Mouse (Mus musculus) stomach, postnatal 0 days (tissue): ENCODE results near the gene Fam76b.

Experiments
- CTCF ChIP-seq: IDR thresholded peaks from 2 replicates; pipeline ENCODE4 v1.5.1; 2016; ENCODE audit warnings: antibody characterized with exemption, low read depth, mild to moderate bottlenecking, moderate library complexity
- EP300 ChIP-seq: optimal IDR thresholded peaks from 2 replicates; pipeline ENCODE3; 2016; ENCODE audit warnings: antibody characterized with exemption

DNA sequence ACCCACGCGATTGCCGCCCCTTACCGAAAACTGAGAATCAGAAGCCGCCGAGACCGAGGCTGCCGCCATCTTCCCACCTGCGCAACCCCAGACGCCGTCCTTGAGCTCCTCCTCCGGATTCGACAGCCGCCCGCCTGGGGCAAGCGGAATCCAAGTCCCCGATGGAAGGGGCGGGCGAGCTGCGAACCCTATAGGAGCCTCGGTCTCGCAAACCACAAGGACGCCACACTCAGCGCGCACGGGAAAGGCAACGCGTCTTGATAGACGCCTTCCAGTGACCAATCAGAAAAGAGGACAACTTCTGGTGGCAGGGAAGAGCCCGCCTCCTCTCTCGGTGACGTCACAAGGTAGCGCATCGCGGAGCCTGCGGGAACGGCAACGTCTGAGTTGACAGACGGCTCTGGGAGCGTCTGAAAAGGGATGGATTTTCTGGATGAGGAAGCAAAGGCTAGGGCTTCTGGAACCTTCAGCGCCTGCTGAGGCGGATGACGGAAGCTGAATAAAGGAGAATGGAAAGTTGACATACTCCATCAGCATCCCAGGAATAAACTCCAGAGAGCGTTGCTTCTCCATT, 597 bp upstream of the Fam76b start, which contains the start of gene Cep57:
- TF ChIP-seq CTCF (peak; percentile 12; the same call in 1 of the 2 replicates), EP300 (no peak)
